Mouse (Mus musculus): ENCODE measurements at regions not wholly inside any gene's neighbourhood (a gene's known extent, or its start where the extent isn't known, plus 50 kb on each side); places are given as distances from the start of the nearest gene placed in this dataset.

- ATAC-seq, result no peak
These were observed 51.3 kb downstream of the 3110018I06Rik start for GRCm38 (mm10) chr12:107539683-107540082.

GRCm38 (mm10) chr12:107541196-107541595 is 52.8 kb downstream of the 3110018I06Rik start:
- ATAC-seq, result no peak

GRCm38 (mm10) chr12:107547194-107547885 is 58.9 kb downstream of the 3110018I06Rik start:
- no peak for ATAC-seq

- ATAC-seq, result no peak
These were observed 59.5 kb downstream of the 3110018I06Rik start for GRCm38 (mm10) chr12:107547886-107548448.

GRCm38 (mm10) chr12:107549452-107550296 is 61.2 kb downstream of the 3110018I06Rik start:
- no peak for ATAC-seq

GRCm38 (mm10) chr12:107559191-107559590 is 70.8 kb downstream of the 3110018I06Rik start:
- peak; percentile 78 for ATAC-seq

GRCm38 (mm10) chr12:107560100-107560499 is 71.7 kb downstream of the 3110018I06Rik start:
- peak; percentile 88 for ATAC-seq

GRCm38 (mm10) chr12:107572586-107572985 is 84.2 kb downstream of the 3110018I06Rik start:
- no peak for ATAC-seq

- no peak for ATAC-seq
These were observed 91.1 kb downstream of the 3110018I06Rik start for GRCm38 (mm10) chr12:107579508-107579907.

GRCm38 (mm10) chr12:107583151-107583720 is 94.8 kb downstream of the 3110018I06Rik start:
- no peak for ATAC-seq

- ATAC-seq, result no peak
These were observed 97.3 kb downstream of the 3110018I06Rik start for GRCm38 (mm10) chr12:107585696-107586225.

GRCm38 (mm10) chr12:107596236-107596635 is 107.8 kb downstream of the 3110018I06Rik start:
- no peak for ATAC-seq

- ATAC-seq, result no peak
These were observed 112.1 kb downstream of the 3110018I06Rik start for GRCm38 (mm10) chr12:107600576-107600975.

- ATAC-seq, result no peak
These were observed 120.5 kb downstream of the 3110018I06Rik start for GRCm38 (mm10) chr12:107608966-107609365.

- ATAC-seq, result no peak
These were observed 121.6 kb downstream of the 3110018I06Rik start for GRCm38 (mm10) chr12:107609986-107610385.

- ATAC-seq, result no peak
These were observed 129.0 kb downstream of the 3110018I06Rik start for GRCm38 (mm10) chr12:107617212-107617994.

GRCm38 (mm10) chr12:107624446-107624845 is 136.0 kb downstream of the 3110018I06Rik start:
- no peak for ATAC-seq

GRCm38 (mm10) chr12:107648008-107648407 is 159.6 kb downstream of the 3110018I06Rik start:
- ATAC-seq, result no peak

GRCm38 (mm10) chr12:107652126-107652728 is 163.8 kb downstream of the 3110018I06Rik start:
- no peak for ATAC-seq

- no peak for ATAC-seq
These were observed 164.7 kb downstream of the 3110018I06Rik start for GRCm38 (mm10) chr12:107653131-107653530.

GRCm38 (mm10) chr12:107656846-107657245 is 168.4 kb downstream of the 3110018I06Rik start:
- ATAC-seq, result no peak
